Mouse (Mus musculus): ENCODE measurements at regions not wholly inside any gene's neighbourhood (a gene's known extent, or its start where the extent isn't known, plus 50 kb on each side); places are given as distances from the start of the nearest gene placed in this dataset.

DNA sequence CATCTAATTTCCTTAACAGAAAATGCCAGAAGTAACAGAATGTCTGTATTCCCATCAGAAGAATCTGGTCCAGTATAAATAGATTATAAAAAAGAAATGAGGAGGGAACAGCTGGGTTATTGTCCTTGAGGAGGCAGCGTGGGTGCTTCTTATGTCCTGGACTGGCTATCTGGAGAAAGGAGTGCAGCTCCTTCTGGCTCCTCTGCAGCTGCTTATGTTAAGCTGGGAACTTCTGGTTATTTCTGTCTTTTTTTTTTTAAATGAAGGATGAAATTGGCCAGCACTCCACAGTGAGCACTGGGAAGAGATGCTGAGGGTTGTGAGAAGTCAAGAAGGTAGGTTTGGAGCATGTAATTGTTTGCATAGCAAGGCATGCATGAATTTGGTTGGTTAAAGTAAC lies 441.5 kb downstream of the Ebf1 start:
- 76% methylated on average over 1 of the region's 1 CpGs for WGBS

GRCm38 (mm10) chr11:45066592-45066991 lies 449.5 kb downstream of the Ebf1 start:
- ATAC-seq (ENCODE audit: insufficient number of reproducible peaks, insufficient read depth, low FRiP score, low read depth) = no peak
- H3K4me1 ChIP-seq (ENCODE audit: control insufficient read depth, insufficient read depth, low read length) = no peaks in the 10 kb centered on the region
- 79% methylated on average over 3 of the region's 3 CpGs for WGBS

More for the DNA sequence above, 441.5 kb downstream of the Ebf1 start:
- H3K4me3 ChIP-seq (ENCODE audit: low read depth, low read length) = no peak overlapping the region
- ATAC-seq (ENCODE audit: insufficient number of reproducible peaks, insufficient read depth, low FRiP score, low read depth) = no peak
- H3K27me3 ChIP-seq (ENCODE audit: control insufficient read depth, insufficient read depth, low read length) = no peaks in the 10 kb centered on the region
- H3K4me2 ChIP-seq (replicated peaks; ENCODE audit: low read depth, low read length) = no peak overlapping the region
- H3K27ac ChIP-seq (ENCODE audit: low read length) = no peak overlapping the region
- H3K36me3 ChIP-seq (ENCODE audit: control insufficient read depth, insufficient read depth, low read length) = no peaks in the 10 kb centered on the region
- no peak overlapping the region for H3K9ac ChIP-seq (replicated peaks; ENCODE audit: low read depth, low read length)
- no peaks in the 10 kb centered on the region for H3K4me1 ChIP-seq (ENCODE audit: control insufficient read depth, insufficient read depth, low read length)
- H3K9me3 ChIP-seq (ENCODE audit: control insufficient read depth, low read depth, low read length) = no peaks in the 10 kb centered on the region

GRCm38 (mm10) chr11:45070280-45070679 lies 453.2 kb downstream of the Ebf1 start:
- H3K27me3 ChIP-seq (ENCODE audit: control insufficient read depth, insufficient read depth, low read length) = no peaks in the 10 kb centered on the region
- H3K27ac ChIP-seq (ENCODE audit: low read length) = no peak overlapping the region
- no peaks in the 10 kb centered on the region for H3K4me1 ChIP-seq (ENCODE audit: control insufficient read depth, insufficient read depth, low read length)
- H3K9me3 ChIP-seq (ENCODE audit: control insufficient read depth, low read depth, low read length) = no peaks in the 10 kb centered on the region
- H3K4me2 ChIP-seq (replicated peaks; ENCODE audit: low read depth, low read length) = no peak overlapping the region
- no peak overlapping the region for H3K4me3 ChIP-seq (ENCODE audit: low read depth, low read length)
- WGBS = 77% methylated on average over 1 of the region's 1 CpGs
- no peak for ATAC-seq (ENCODE audit: insufficient number of reproducible peaks, insufficient read depth, low FRiP score, low read depth)
- no peaks in the 10 kb centered on the region for H3K36me3 ChIP-seq (ENCODE audit: control insufficient read depth, insufficient read depth, low read length)
- H3K9ac ChIP-seq (replicated peaks; ENCODE audit: low read depth, low read length) = no peak overlapping the region

More at GRCm38 (mm10) chr11:45066592-45066991, 449.5 kb downstream of the Ebf1 start:
- no peak overlapping the region for H3K9ac ChIP-seq (replicated peaks; ENCODE audit: low read depth, low read length)
- H3K4me2 ChIP-seq (replicated peaks; ENCODE audit: low read depth, low read length) = no peak overlapping the region
- H3K27ac ChIP-seq (ENCODE audit: low read length) = no peak overlapping the region
- no peak overlapping the region for H3K4me3 ChIP-seq (ENCODE audit: low read depth, low read length)
- H3K9me3 ChIP-seq (ENCODE audit: control insufficient read depth, low read depth, low read length) = no peaks in the 10 kb centered on the region
- no peaks in the 10 kb centered on the region for H3K36me3 ChIP-seq (ENCODE audit: control insufficient read depth, insufficient read depth, low read length)
- no peaks in the 10 kb centered on the region for H3K27me3 ChIP-seq (ENCODE audit: control insufficient read depth, insufficient read depth, low read length)

DNA sequence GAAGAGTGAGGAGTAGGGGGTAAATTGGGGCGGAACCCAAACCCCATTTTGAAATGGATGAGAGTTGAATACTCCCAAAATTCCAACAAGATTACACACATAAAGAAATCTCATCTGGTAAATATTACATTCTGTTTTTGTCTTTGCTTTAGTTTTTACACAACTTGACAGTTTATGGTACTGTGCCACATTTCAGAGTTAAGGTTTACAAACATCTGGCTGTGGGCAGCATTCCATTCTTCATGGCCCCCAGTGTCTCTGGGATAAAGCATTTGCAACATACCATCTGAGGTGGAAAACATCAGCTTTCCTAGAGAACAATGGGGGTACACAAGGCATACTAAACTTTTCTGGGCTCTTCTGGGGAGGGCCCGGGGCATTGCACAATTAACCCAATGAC lies 454.1 kb downstream of the Ebf1 start:
- H3K27ac ChIP-seq (ENCODE audit: low read length) = no peak overlapping the region
- 84% methylated on average over 2 of the region's 2 CpGs for WGBS
- H3K9ac ChIP-seq (replicated peaks; ENCODE audit: low read depth, low read length) = no peak overlapping the region
- H3K4me2 ChIP-seq (replicated peaks; ENCODE audit: low read depth, low read length) = no peak overlapping the region
- no peaks in the 10 kb centered on the region for H3K27me3 ChIP-seq (ENCODE audit: control insufficient read depth, insufficient read depth, low read length)
- no peak overlapping the region for H3K4me3 ChIP-seq (ENCODE audit: low read depth, low read length)
- ATAC-seq (ENCODE audit: insufficient number of reproducible peaks, insufficient read depth, low FRiP score, low read depth) = no peak
- H3K9me3 ChIP-seq (ENCODE audit: control insufficient read depth, low read depth, low read length) = no peaks in the 10 kb centered on the region
- no peaks in the 10 kb centered on the region for H3K36me3 ChIP-seq (ENCODE audit: control insufficient read depth, insufficient read depth, low read length)
- no peaks in the 10 kb centered on the region for H3K4me1 ChIP-seq (ENCODE audit: control insufficient read depth, insufficient read depth, low read length)

GRCm38 (mm10) chr11:45084506-45085037 lies 467.5 kb downstream of the Ebf1 start:
- Histone ChIP-seq H3K36me3 (ENCODE audit: control insufficient read depth, insufficient read depth, low read length) (no peaks in the 10 kb centered on the region), H3K27me3 (ENCODE audit: control insufficient read depth, insufficient read depth, low read length) (no peaks in the 10 kb centered on the region), H3K27ac (ENCODE audit: low read length) (no peak overlapping the region), H3K9ac (replicated peaks; ENCODE audit: low read depth, low read length) (no peak overlapping the region), H3K9me3 (ENCODE audit: control insufficient read depth, low read depth, low read length) (no peaks in the 10 kb centered on the region), H3K4me1 (ENCODE audit: control insufficient read depth, insufficient read depth, low read length) (no peaks in the 10 kb centered on the region), H3K4me3 (ENCODE audit: low read depth, low read length) (no peak overlapping the region), H3K4me2 (replicated peaks; ENCODE audit: low read depth, low read length) (no peak overlapping the region)
- ATAC-seq (ENCODE audit: insufficient number of reproducible peaks, insufficient read depth, low FRiP score, low read depth) = no peak
- WGBS = 80% methylated on average over 4 of the region's 4 CpGs

- Histone ChIP-seq H3K27me3 (ENCODE audit: control insufficient read depth, insufficient read depth, low read length) (no peaks in the 10 kb centered on the region), H3K9me3 (ENCODE audit: control insufficient read depth, low read depth, low read length) (no peaks in the 10 kb centered on the region), H3K36me3 (ENCODE audit: control insufficient read depth, insufficient read depth, low read length) (no peaks in the 10 kb centered on the region), H3K4me1 (ENCODE audit: control insufficient read depth, insufficient read depth, low read length) (no peaks in the 10 kb centered on the region), H3K4me2 (replicated peaks; ENCODE audit: low read depth, low read length) (no peak overlapping the region), H3K9ac (replicated peaks; ENCODE audit: low read depth, low read length) (no peak overlapping the region), H3K27ac (ENCODE audit: low read length) (no peak overlapping the region), H3K4me3 (ENCODE audit: low read depth, low read length) (no peak overlapping the region)
- no peak for ATAC-seq (ENCODE audit: insufficient number of reproducible peaks, insufficient read depth, low FRiP score, low read depth)
These were observed 468.0 kb downstream of the Ebf1 start for GRCm38 (mm10) chr11:45085145-45085544.

DNA sequence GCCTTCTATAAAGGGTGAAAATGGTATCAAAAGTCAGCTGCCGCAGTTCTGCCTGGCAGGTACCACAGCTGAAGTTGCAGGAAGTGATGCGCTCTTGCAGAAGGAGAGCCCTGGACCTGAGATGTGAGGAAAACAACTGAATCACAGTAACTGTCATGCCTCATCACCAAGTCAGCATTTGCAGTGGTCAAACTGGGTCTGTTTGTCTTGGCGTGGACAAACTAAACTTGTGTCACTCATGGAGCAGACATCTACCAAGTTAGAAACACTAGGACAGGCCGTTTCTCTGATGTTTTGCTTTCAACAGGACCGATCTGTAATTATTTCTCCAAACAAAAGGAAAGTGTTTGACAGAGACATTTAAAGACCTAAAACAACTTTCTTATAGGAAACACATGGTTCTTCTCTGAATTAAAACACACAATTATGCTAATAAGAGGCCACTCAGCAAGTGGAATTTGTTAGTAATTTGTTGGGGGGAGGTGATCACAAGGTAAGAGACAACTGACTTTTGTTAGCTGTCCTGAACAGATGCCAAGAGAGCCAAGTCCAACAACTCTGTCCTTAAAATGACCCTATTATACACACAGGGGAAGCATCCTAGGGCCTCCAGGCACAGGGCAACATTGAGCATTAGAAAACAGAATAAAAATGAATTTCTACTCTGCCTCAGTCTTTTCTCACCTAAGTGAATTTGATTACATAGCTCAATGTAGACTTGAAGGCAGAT lies 470.2 kb downstream of the Ebf1 start:
- Histone ChIP-seq H3K9me3 (ENCODE audit: control insufficient read depth, low read depth, low read length) (no peaks in the 10 kb centered on the region), H3K27ac (ENCODE audit: low read length) (no peak overlapping the region), H3K4me1 (ENCODE audit: control insufficient read depth, insufficient read depth, low read length) (no peaks in the 10 kb centered on the region), H3K4me3 (ENCODE audit: low read depth, low read length) (no peak overlapping the region), H3K4me2 (replicated peaks; ENCODE audit: low read depth, low read length) (no peak overlapping the region), H3K27me3 (ENCODE audit: control insufficient read depth, insufficient read depth, low read length) (no peaks in the 10 kb centered on the region), H3K36me3 (ENCODE audit: control insufficient read depth, insufficient read depth, low read length) (no peaks in the 10 kb centered on the region), H3K9ac (replicated peaks; ENCODE audit: low read depth, low read length) (no peak overlapping the region)
- WGBS = 49% methylated on average over 5 of the region's 5 CpGs
- no peak for ATAC-seq (ENCODE audit: insufficient number of reproducible peaks, insufficient read depth, low FRiP score, low read depth)

GRCm38 (mm10) chr11:45088286-45088685 lies 471.2 kb downstream of the Ebf1 start:
- Histone ChIP-seq H3K9me3 (ENCODE audit: control insufficient read depth, low read depth, low read length) (no peaks in the 10 kb centered on the region), H3K4me3 (ENCODE audit: low read depth, low read length) (no peak overlapping the region), H3K36me3 (ENCODE audit: control insufficient read depth, insufficient read depth, low read length) (no peaks in the 10 kb centered on the region), H3K4me2 (replicated peaks; ENCODE audit: low read depth, low read length) (no peak overlapping the region), H3K4me1 (ENCODE audit: control insufficient read depth, insufficient read depth, low read length) (no peaks in the 10 kb centered on the region), H3K27ac (ENCODE audit: low read length) (no peak overlapping the region), H3K9ac (replicated peaks; ENCODE audit: low read depth, low read length) (no peak overlapping the region), H3K27me3 (ENCODE audit: control insufficient read depth, insufficient read depth, low read length) (no peaks in the 10 kb centered on the region)
- ATAC-seq (ENCODE audit: insufficient number of reproducible peaks, insufficient read depth, low FRiP score, low read depth) = no peak
- WGBS = 78% methylated on average over 1 of the region's 1 CpGs

GRCm38 (mm10) chr11:45089561-45089960 lies 472.4 kb downstream of the Ebf1 start:
- 71% methylated on average over 3 of the region's 3 CpGs for WGBS
- no peaks in the 10 kb centered on the region for H3K9me3 ChIP-seq (ENCODE audit: control insufficient read depth, low read depth, low read length)
- no peak overlapping the region for H3K27ac ChIP-seq (ENCODE audit: low read length)
- no peaks in the 10 kb centered on the region for H3K36me3 ChIP-seq (ENCODE audit: control insufficient read depth, insufficient read depth, low read length)
- H3K4me2 ChIP-seq (replicated peaks; ENCODE audit: low read depth, low read length) = no peak overlapping the region
- H3K9ac ChIP-seq (replicated peaks; ENCODE audit: low read depth, low read length) = no peak overlapping the region
- no peaks in the 10 kb centered on the region for H3K27me3 ChIP-seq (ENCODE audit: control insufficient read depth, insufficient read depth, low read length)
- H3K4me1 ChIP-seq (ENCODE audit: control insufficient read depth, insufficient read depth, low read length) = no peaks in the 10 kb centered on the region
- ATAC-seq (ENCODE audit: insufficient number of reproducible peaks, insufficient read depth, low FRiP score, low read depth) = no peak
- H3K4me3 ChIP-seq (ENCODE audit: low read depth, low read length) = no peak overlapping the region

Measured in stomach, embryonic 14.5 days (tissue).